Mouse (Mus musculus) kidney, embryonic 16.5 days (tissue): ENCODE data around the gene Kcne2. TPM values are rescaled to one million over a fixed set of nuclear protein-coding genes. Genes with fewer than 3 reads are reported as not detected.

Experiments used
- ATAC-seq: fragments of 200-750 bp; cut with Nextera tagmentation; 2 replicates; pipeline ENCODE4 v1.8.0; 2017; ENCODE audit warnings: moderate TSS enrichment; ENCODE audit not compliant: low FRiP score, low TSS enrichment
- H3K27ac ChIP-seq: fragments of 300-500 bp; sonication (generic); 2 replicates; pipeline ENCODE4 v1.5.1; 2014; ENCODE audit warnings: low read length
- H3K27me3 ChIP-seq: fragments of 300-500 bp; sonication (generic); 2 replicates; pipeline ENCODE4 v1.6.1; 2014; ENCODE audit warnings: low read length, control low read depth, mixed read lengths; ENCODE audit not compliant: insufficient read depth
- H3K36me3 ChIP-seq: fragments of 300-500 bp; sonication (generic); 2 replicates; pipeline ENCODE4 v1.6.1; 2014; ENCODE audit warnings: low read length, control low read depth, mixed read lengths; ENCODE audit not compliant: insufficient read depth
- H3K4me1 ChIP-seq: fragments of 300-500 bp; sonication (generic); 2 replicates; pipeline ENCODE4 v1.6.1; 2014; ENCODE audit warnings: low read length, control low read depth, mixed read lengths; ENCODE audit not compliant: insufficient read depth
- H3K4me2 ChIP-seq: fragments of 300-500 bp; sonication (generic); replicated peaks from 2 replicates; pipeline ENCODE4 v1.6.1; 2014; ENCODE audit warnings: low read depth, low read length
- H3K4me3 ChIP-seq: fragments of 300-500 bp; sonication (generic); 2 replicates; pipeline ENCODE4 v1.5.1; 2014; ENCODE audit warnings: mild to moderate bottlenecking, low read length
- H3K9ac ChIP-seq: fragments of 300-500 bp; sonication (generic); replicated peaks from 2 replicates; pipeline ENCODE4 v1.6.1; 2014; ENCODE audit warnings: low read length
- H3K9me3 ChIP-seq: fragments of 300-500 bp; sonication (generic); 2 replicates; pipeline ENCODE4 v1.6.1; 2016; ENCODE audit warnings: low read length, control low read depth
- WGBS: fragments of 180-500 bp; shearing (Covaris S2); extraction: QIAGEN DNeasy Blood & Tissue Kit; methylation state at CpG from one replicate; pipeline ENCODE4 v1.1.7; 2014; 5-methylcytosine and 5-hydroxymethylcytosine counted together
- polyA plus RNA-seq: library from polyadenylated mRNA; unstranded; fragments of >200 nt; fragmentation: Nextera tagmentation; extraction: Ambion mirVana; gene quantifications from 2 replicates; pipeline ENCODE4 v1.2.1, GENCODE M21; 2015

Kcne2 gene
- polyA plus RNA-seq, 1 experiment from 2014 or later: 0.21 TPM

DNA sequence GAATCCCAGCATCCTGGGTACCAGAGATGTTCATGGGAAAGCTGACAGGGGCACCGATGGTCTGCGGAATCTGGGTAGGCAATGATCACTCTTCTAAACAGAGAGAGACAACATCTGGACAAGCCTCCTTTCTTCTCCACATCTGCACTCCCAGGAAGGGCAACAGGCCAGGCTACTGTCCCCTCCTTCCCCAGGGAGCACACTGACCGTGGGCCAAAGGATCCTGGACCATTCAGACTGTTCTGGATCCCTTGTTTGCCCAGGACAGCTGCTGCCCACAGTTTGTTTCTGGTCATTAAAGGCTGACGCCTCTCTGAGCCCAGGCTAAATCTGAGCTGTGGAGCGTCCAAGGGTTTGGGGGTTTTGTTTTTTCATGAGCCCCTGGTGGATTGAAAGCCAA lies 9.5 kb upstream of the Kcne2 start:
- H3K4me2 ChIP-seq: no peak overlapping the region
- no peak overlapping the region for H3K27ac ChIP-seq
- no peaks in the 10 kb centered on the region for H3K4me1 ChIP-seq
- no peak overlapping the region for H3K9ac ChIP-seq
- H3K9me3 ChIP-seq: no peaks in the 10 kb centered on the region
- no peak overlapping the region for H3K4me3 ChIP-seq
- no peaks in the 10 kb centered on the region for H3K27me3 ChIP-seq
- WGBS: 74% methylated on average over 5 of the region's 5 CpGs
- H3K36me3 ChIP-seq: no peaks in the 10 kb centered on the region
- ATAC-seq: no peak

DNA sequence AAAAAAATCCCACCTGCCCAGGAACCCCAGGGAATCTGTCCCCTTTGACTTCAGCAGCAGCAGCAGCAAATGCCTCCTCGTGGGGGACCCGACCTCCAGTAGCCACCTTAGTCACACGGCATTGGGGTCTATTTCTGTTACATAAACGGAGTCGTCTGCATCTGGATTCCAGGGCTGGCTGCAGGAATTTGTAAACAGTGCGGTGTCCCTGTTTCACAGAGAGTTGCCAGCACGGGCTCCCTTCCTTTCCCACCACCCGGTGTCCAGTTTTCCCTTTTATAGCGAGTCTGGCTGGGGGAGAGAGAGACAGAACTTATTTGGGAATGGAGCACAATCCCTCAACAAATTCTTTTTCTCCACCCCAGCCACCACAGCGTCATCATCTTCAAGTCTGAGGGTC lies 7.1 kb upstream of the Kcne2 start:
- no peak for ATAC-seq
- H3K27ac ChIP-seq: no peak overlapping the region
- WGBS: 43% methylated on average over 10 of the region's 10 CpGs
- H3K27me3 ChIP-seq: no peaks in the 10 kb centered on the region
- H3K4me2 ChIP-seq: no peak overlapping the region
- H3K4me3 ChIP-seq: no peak overlapping the region
- H3K9me3 ChIP-seq: no peaks in the 10 kb centered on the region
- no peaks in the 10 kb centered on the region for H3K36me3 ChIP-seq
- H3K4me1 ChIP-seq: no peaks in the 10 kb centered on the region
- no peak overlapping the region for H3K9ac ChIP-seq

DNA sequence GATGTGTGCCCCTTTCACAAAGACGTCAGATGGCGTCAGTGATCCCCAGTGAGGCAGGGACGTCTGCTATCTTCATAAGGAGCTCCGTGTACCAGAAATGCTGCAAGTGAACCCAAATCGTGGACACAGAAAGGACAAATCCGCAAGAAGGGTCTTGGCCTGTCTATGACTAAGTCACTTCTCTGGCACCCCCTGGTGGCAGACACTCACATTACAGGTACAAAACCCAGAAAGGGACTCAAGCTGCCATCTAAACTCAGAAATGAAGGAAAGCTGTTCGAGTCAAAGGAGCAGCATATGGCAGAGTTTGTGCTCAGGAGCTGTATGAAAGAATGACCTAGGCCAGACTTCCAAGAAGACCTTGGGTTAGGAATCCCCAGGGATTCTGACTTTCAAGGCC lies 5.6 kb upstream of the Kcne2 start:
- Histone ChIP-seq H3K9me3 (no peaks in the 10 kb centered on the region), H3K27me3 (no peaks in the 10 kb centered on the region), H3K9ac (no peak overlapping the region), H3K4me2 (no peak overlapping the region), H3K4me3 (no peak overlapping the region), H3K27ac (no peak overlapping the region), H3K4me1 (no peaks in the 10 kb centered on the region), H3K36me3 (no peaks in the 10 kb centered on the region)
- 9% methylated on average over 7 of the region's 7 CpGs for WGBS
- no peak for ATAC-seq

DNA sequence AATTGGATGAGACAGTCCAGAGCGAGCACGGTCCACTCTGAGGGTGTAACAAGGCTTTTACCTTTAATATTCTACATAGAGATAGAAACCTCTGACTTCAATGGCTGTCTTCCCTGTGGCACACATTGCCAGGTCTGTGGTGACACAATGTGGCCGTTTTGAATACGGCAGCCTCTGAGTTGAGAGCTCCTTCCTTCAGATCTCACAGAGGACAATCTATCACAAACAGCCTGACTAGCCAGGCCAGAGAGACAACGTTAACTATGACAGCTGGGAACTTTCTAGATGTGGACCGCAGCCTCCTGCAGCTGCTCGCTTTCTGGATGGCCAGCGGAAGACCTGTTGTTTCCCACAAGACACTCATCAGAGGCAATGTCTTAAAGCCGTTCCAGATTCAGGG lies 3.4 kb upstream of the Kcne2 start:
- Histone ChIP-seq H3K4me2 (no peak overlapping the region), H3K9me3 (no peaks in the 10 kb centered on the region), H3K27me3 (no peaks in the 10 kb centered on the region), H3K4me3 (no peak overlapping the region), H3K4me1 (no peaks in the 10 kb centered on the region), H3K36me3 (no peaks in the 10 kb centered on the region), H3K9ac (no peak overlapping the region), H3K27ac (no peak overlapping the region)
- 74% methylated on average over 9 of the region's 9 CpGs for WGBS
- no peak for ATAC-seq

DNA sequence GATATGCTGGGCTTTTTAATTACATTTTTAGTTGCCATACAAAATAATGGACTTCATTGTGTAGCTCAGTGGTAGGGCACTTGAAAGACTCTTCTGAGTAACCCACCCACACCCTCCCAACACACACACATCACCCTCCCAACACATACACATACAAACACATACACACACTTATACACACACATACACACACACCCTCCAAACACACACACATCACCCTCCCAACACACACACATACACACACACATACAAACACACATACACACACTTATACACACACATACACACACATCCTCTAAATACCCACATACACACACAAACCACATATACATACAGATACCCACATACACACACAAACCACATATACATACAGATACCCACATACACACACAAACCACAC lies 2.1 kb upstream of the Kcne2 start:
- no peak overlapping the region for H3K4me3 ChIP-seq
- no peaks in the 10 kb centered on the region for H3K27me3 ChIP-seq
- H3K4me1 ChIP-seq: no peaks in the 10 kb centered on the region
- no peak overlapping the region for H3K27ac ChIP-seq
- H3K36me3 ChIP-seq: no peaks in the 10 kb centered on the region
- H3K4me2 ChIP-seq: no peak overlapping the region
- H3K9ac ChIP-seq: no peak overlapping the region
- no peaks in the 10 kb centered on the region for H3K9me3 ChIP-seq
- ATAC-seq: no peak

DNA sequence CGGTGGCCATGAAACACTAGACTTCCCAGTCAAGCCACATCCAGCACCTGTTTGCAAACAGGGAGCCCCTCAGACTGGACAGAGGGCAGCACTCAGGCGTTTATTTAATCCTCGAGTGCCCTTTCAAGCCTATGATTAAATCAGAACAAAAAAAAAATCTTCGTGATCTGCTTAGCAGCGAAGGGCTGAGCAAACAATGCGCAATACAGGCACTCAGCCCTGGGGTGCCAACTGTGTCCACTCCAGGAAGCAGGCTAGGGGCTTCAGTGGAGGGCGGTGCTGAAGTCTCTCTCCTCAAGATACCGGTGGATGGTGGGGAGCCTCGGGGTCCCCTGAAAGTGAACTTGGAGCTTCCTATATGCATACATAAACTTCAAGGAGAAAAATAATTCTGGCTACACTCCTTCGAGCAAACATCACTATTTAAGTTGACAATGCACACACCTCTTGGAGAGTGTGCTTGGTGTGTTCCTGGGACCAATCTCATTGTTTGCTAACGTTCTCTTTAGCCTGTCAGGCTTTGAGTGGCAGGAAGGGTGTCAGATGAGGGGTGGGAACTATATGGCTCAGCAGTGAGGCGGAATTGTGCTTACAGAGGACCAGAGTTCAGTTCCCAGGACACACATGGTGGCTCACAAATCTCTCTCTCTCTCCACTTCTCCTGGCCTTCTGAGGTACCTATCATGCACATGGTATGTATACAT lies 2.2 kb downstream of the Kcne2 start:
- Histone ChIP-seq H3K27ac (no peak overlapping the region), H3K27me3 (no peaks in the 10 kb centered on the region), H3K4me1 (no peaks in the 10 kb centered on the region), H3K9me3 (no peaks in the 10 kb centered on the region), H3K4me3 (no peak overlapping the region), H3K4me2 (no peak overlapping the region), H3K36me3 (no peaks in the 10 kb centered on the region), H3K9ac (no peak overlapping the region)
- ATAC-seq: no peak
- WGBS: 60% methylated on average over 12 of the region's 12 CpGs

DNA sequence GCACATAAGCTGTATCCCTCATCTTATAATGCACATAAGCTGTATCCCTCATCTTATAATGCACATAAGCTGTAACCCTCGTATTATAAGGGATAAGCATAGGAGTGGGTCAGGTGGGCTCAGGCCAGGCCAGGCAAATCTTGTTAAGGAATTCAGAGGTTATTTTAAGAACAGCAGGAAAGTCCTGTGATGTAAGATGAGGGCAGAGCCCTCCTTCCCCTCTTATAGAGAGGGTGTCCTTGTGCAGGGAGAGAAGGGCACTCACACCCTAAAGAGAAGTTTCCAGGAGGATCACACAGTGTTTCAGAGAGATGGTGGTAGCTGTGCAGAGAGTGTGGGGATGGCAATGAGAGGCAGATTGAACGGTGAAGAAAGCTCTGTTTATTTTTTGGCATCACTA lies 3.1 kb downstream of the Kcne2 start:
- H3K9ac ChIP-seq: no peak overlapping the region
- peaks cover 1% of the 10 kb centered on the region; the same call in 1 of the 2 replicates for H3K4me1 ChIP-seq
- no peak overlapping the region for H3K4me2 ChIP-seq
- H3K9me3 ChIP-seq: no peaks in the 10 kb centered on the region
- H3K36me3 ChIP-seq: no peaks in the 10 kb centered on the region
- H3K27ac ChIP-seq: no peak overlapping the region
- ATAC-seq: no peak
- no peaks in the 10 kb centered on the region for H3K27me3 ChIP-seq
- 85% methylated on average over 2 of the region's 2 CpGs for WGBS
- H3K4me3 ChIP-seq: no peak overlapping the region

DNA sequence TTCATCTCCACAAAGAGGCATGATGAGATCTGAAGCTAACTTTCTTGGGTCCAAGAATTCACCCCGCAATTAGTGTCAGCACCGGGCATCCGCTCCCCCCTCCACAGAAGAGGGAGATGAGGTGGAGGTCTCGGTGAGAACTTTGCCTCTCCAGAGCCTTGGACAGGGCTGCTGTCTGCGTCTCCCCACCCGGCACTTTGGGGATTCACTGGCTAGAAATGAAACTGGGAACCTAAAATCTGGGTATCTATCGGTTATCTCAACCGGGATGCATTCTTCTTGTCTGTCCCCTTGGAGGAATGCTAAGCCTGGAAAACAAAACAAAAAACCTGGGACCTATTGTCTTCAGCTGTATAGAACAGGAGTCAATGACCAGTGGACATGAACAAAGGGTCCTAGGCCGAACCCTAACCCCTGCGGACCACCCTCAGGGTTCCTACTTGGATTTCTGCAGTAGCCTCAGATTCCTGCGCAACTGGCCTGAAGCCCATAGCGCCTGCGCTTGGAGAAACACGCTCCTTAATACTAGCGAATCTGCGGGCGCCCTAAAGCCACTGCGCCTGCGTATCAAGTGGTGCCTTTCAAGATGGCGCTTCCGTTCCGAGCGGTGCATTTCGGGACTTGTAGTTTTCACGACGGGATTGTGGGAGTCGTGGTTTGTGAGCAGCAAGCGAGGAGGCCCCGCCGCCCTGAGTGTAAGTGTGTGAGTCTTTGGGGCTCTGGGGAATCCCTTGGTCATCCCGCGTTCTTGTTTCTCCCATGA lies 8.6 kb downstream of the Kcne2 start, which contains the start of gene Smim11:
Gene Smim11 (plus strand): TSS at position 638 of the 763 bp plus-strand sequence.
- Histone ChIP-seq H3K4me3 (peak within 1 kb of the TSS; percentile 83), H3K4me1 (peaks cover 19% of the 10 kb centered on the region)

DNA sequence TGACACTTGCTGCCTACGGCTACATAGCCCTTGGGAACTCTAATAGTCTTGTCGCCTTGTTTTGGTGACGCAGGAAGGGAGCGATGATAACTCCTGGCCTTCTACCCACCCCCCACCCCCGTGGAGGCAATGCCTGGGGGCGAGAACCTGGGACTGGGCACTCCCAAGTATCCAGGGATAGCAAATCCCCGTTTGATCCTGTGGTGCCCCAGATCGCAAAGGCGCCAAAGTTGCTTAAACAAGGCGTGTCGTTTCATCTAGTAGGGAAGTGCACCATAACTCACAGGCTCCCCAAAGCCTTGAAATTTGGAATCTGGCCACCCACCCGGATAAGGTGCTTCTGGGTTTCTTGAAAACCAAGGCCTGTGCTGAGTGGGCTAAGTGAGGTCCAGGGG lies 9.2 kb downstream of the Kcne2 start:
- peak; percentile 64 for ATAC-seq
- peak overlapping the region; percentile 47; the same call in 1 of the 2 replicates for H3K27ac ChIP-seq
- H3K4me3 ChIP-seq: peak overlapping the region; percentile 83
- peak overlapping the region; percentile 85 for H3K4me2 ChIP-seq
- WGBS: 0% methylated on average over 12 of the region's 12 CpGs
- H3K4me1 ChIP-seq: peaks cover 19% of the 10 kb centered on the region
- H3K9ac ChIP-seq: peak overlapping the region; percentile 88
- 0 out of 2 replicates have a peak, but pooled peaks cover 3% of the 10 kb centered on the region for H3K36me3 ChIP-seq
- no peaks in the 10 kb centered on the region for H3K9me3 ChIP-seq
- H3K27me3 ChIP-seq: no peaks in the 10 kb centered on the region

More for the DNA sequence above, 8.6 kb downstream of the Kcne2 start, which contains the start of gene Smim11:
- 11% methylated on average over 32 of the region's 32 CpGs for WGBS
- Histone ChIP-seq H3K36me3 (no peaks in the 10 kb centered on the region), H3K9ac (peak within 1 kb of the TSS; percentile 88), H3K4me2 (peak within 1 kb of the TSS; percentile 85), H3K27ac (peak within 1 kb of the TSS; percentile 78), H3K9me3 (no peaks in the 10 kb centered on the region), H3K27me3 (no peaks in the 10 kb centered on the region)
- peak; percentile 93 for ATAC-seq

DNA sequence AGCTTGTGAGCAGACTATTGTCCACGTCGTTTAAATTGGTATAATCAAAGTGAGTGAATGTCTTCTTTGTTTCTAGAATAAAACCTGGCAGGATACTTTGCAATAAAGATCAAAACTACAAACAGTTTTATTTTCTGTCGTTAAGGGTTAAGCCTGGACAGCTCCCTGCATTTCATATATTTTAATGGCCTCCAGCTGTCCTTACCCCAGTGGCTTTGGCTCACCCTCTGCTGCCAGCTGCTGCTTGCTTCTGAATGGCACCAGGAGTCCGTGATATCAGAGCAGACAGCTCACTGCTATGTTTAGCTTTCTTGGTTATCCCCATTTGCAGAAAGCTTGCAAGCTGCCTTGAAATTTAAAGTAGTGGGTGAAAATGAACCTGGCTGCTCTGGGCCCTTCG lies 9.8 kb downstream of the Kcne2 start:
- 30% methylated on average over 5 of the region's 5 CpGs for WGBS
- H3K4me3 ChIP-seq: peak overlapping the region; percentile 83
- H3K9ac ChIP-seq: peak overlapping the region; percentile 88
- peak; percentile 49; the same call in 1 of the 2 replicates for ATAC-seq
- H3K27me3 ChIP-seq: no peaks in the 10 kb centered on the region
- H3K9me3 ChIP-seq: no peaks in the 10 kb centered on the region
- 0 out of 2 replicates have a peak overlapping the region, but pooled peaks have one; percentile 8 for H3K27ac ChIP-seq
- H3K36me3 ChIP-seq: peaks cover 7% of the 10 kb centered on the region; the same call in 1 of the 2 replicates
- peak overlapping the region; percentile 85 for H3K4me2 ChIP-seq
- H3K4me1 ChIP-seq: peaks cover 19% of the 10 kb centered on the region
